In the genomic region with DNA sequence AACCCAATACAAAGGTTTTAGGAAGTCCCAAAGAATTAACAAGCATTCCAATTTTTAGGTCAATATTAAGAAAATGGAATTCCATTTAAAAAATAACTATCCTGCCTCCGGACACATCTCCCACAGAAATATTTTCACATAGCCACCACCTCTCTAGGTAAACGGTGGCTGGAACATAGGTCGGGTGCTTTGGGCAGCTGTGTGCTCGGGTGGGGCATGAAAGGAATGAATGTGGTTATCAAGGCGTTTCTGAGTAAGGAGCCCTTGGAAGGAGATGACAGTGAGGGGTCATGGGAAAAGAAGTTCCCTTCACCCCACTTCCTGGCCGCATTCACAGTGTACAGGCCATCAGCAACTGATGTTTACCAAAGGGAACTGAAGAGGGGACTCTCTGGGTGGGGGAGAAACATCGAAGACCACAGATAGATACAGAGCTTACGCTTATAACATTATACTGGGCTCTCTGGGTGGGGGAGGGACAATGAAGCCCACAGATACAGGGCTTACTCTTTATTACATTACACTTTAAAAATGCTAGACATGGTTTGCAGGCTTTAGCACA, we compare ENCODE assay signal across 1 mouse cellular context.
TF ChIP-seq lines count a peak whose summit lies in the region.

No protein-coding gene starts in this region.

TF ChIP-seq in myocyte, 11 proteins besides CTCF, POLR2A, EP300 and RAD21:
- TF ChIP-seq MYOD1 (IDR thresholded peaks at IDR 0.05; ENCODE audit: control insufficient read depth in 1 of 3, insufficient read length in 2 of 3, low read depth in 2 of 3) (peak in 2 of 3 experiments; percentile 52 to 72), MYOG (IDR thresholded peaks at IDR 0.05; ENCODE audit: control insufficient read depth in 1 of 3, insufficient read depth in 1 of 3, insufficient read length in 2 of 3, low read depth in 2 of 3) (peak in 1 of 3 experiments; percentile 59), USF1 (IDR thresholded peaks at IDR 0.05; ENCODE audit: low read depth) (no peak)
TF ChIP-seq in myocyte: peak in this region for 2.
